In the genomic region with DNA sequence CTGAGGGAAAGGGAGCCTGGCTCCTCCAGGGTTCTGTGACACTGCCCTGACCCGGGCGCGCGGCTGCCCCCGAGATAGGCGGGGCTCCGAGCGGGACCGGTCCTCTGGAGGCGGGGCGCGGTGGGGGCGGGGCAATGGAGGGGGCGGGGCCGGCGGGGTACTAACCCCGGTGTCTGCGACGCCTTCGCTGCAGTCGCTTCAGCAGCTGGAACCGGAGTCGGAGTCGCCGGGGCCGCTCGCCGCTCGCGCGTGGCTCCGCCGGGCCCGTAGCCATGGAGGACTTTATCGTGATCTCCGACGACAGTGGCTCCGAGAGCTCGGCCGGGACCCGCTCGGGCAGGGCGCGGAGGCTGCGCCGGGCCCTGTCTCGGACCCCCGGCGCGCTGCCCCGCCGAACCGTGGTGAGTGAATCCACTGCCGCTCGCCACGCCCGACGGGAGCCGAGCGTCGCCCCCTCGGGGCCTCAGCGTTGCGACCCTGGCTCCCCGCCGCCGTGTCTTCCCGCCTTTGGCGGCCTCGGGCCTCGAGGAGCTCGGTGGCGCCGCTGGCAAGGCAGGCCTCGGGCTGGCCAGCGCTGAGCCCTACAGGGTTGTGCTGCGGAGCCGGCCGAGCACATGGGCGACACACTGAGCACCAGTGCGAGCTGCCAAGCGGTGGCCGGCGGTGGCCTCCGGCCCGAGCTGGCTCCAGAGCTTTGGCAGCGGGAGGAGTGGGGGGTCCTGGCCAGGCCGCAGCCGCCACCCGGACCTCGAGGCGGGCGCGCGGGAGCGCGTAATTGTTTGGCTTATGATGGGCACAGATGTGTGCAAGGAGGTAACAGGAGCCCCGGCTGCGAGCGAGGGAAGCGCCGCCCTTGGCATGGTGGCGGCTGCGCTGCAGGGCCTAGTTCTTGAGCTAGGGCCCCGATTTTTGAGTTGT, we compare ENCODE assay signal across 8 mouse cellular contexts. TPM values are rescaled to one million over a fixed set of nuclear protein-coding genes. Genes with fewer than 3 reads are reported as not detected.
A peak's percentile ranks its signal among the peaks of the same experiment; 100 is the strongest.
DNase-seq lines count a peak whose midpoint lies in the region; ATAC-seq and TF ChIP-seq lines count a peak whose summit lies in the region.

Gene Simc1 (plus strand): TSS at position 176 of the 918 bp plus-strand sequence.

- peak within 1 kb of the TSS; percentile 88 for H3K9ac ChIP-seq in embryonic facial prominence, embryonic 14.5 days (ENCODE audit: low read depth, low read length)
- H3K9ac ChIP-seq in liver, adult 2 months (ENCODE audit: low read depth, low read length): peak within 1 kb of the TSS; percentile 94

- H3K27me3 ChIP-seq in embryonic facial prominence, embryonic 14.5 days (replicated peaks; ENCODE audit: control insufficient read depth, insufficient read depth, low read length): no peaks in the 10 kb centered on the region
- no peaks in the 10 kb centered on the region for H3K27me3 ChIP-seq in liver, adult 2 months (ENCODE audit: control insufficient read depth, insufficient read depth, low read length)

- peak within 1 kb of the TSS; percentile 84 for H3K27ac ChIP-seq in embryonic facial prominence, embryonic 14.5 days (replicated peaks; ENCODE audit: low read depth, low read length)
- peak within 1 kb of the TSS; percentile 85 for H3K27ac ChIP-seq in liver, adult 2 months (replicated peaks; ENCODE audit: insufficient read depth, low read depth, low read length)

- DNase-seq in B cell, adult 2 months: peak; percentile 76 to 81
- DNase-seq in adrenal gland, postnatal 4 days (ENCODE audit: low spot score in 2 of 2): peak; percentile 67 to 69
- peak; percentile 82 for DNase-seq in embryonic facial prominence, embryonic 14.5 days (ENCODE audit: low spot score)
- DNase-seq in heart, adult 8-10 months (ENCODE audit: low spot score): peak; percentile 42
- peak; percentile 83 for DNase-seq in kidney, adult 9 months
- peak; percentile 49 for DNase-seq in liver, adult 2 months (ENCODE audit: extremely low read depth, low read depth, low spot score)
- peak; percentile 73 to 76 for DNase-seq in spleen, postnatal 36 days (ENCODE audit: low spot score in 2 of 2)

- H3K36me3 ChIP-seq in embryonic facial prominence, embryonic 14.5 days (ENCODE audit: control insufficient read depth, insufficient read depth, low read length): no peaks in the 10 kb centered on the region
- H3K36me3 ChIP-seq in liver, adult 2 months (ENCODE audit: control insufficient read depth, insufficient read depth, low read length): no peaks in the 10 kb centered on the region; the same call in 1 of the 2 replicates

- peak within 1 kb of the TSS; percentile 85 for H3K4me2 ChIP-seq in embryonic facial prominence, embryonic 14.5 days (ENCODE audit: low read depth, low read length)

- peak within 1 kb of the TSS; percentile 82 for H3K4me3 ChIP-seq in embryonic facial prominence, embryonic 14.5 days (ENCODE audit: low read depth, low read length)
- peak within 1 kb of the TSS; percentile 92 for H3K4me3 ChIP-seq in liver, adult 2 months (ENCODE audit: insufficient read depth, low read depth, low read length)

- H3K79me2 ChIP-seq in liver, adult 2 months (ENCODE audit: control insufficient read depth, insufficient read depth, low read length): peaks cover 8% of the 10 kb centered on the region; the same call in 1 of the 2 replicates

- H3K9me3 ChIP-seq in embryonic facial prominence, embryonic 14.5 days (ENCODE audit: control insufficient read depth, low read length): no peaks in the 10 kb centered on the region

- peak; percentile 92 for ATAC-seq in embryonic facial prominence, embryonic 14.5 days (ENCODE audit: low read depth)
- peak; percentile 89 for ATAC-seq in monocyte, adult 5-6 weeks (replicated peaks; ENCODE audit: insufficient number of reproducible peaks, low FRiP score, low TSS enrichment, poor library complexity, severe bottlenecking)

- TF ChIP-seq POLR2A in liver, adult 2 months (IDR thresholded peaks at IDR 0.05; ENCODE audit: extremely low read depth, insufficient read depth, low read length): peak; percentile 96

- TF ChIP-seq CTCF in liver, adult 2 months (IDR thresholded peaks at IDR 0.05; ENCODE audit: low read depth, low read length): no peak

- 1% methylated on average over 42 of the region's 105 CpGs for WGBS in embryonic facial prominence, embryonic 14.5 days
- under 1% methylated on average over 105 of the region's 105 CpGs for WGBS in liver, adult 2 months

- H3K4me1 ChIP-seq in embryonic facial prominence, embryonic 14.5 days (ENCODE audit: control insufficient read depth, insufficient read depth, low read length): peaks cover 10% of the 10 kb centered on the region
- H3K4me1 ChIP-seq in liver, adult 2 months (ENCODE audit: control insufficient read depth, insufficient read depth, low read length): peaks cover 12% of the 10 kb centered on the region; the same call in 1 of the 2 replicates

RNA-seq across cellular contexts. Expression of gene Simc1, which starts in this region (rescaled TPM):
- total RNA-seq in adrenal gland, postnatal 4 days (2021): 10 to 100 TPM; 11.7 to 12.5 TPM
- polyA plus RNA-seq in embryonic facial prominence, embryonic 14.5 days (2014; fragmentation: Nextera tagmentation; extraction: Ambion mirVana): 14.1 and 16.3 TPM in 2 replicates
- total RNA-seq in heart, adult 8-10 months (2022): 1 to 10 TPM; 1.8 to 3.1 (median 2.4) TPM
- total RNA-seq in liver, adult 2 months (2014; rRNA removed): 2.9 and 5.6 TPM in 2 replicates
- 3.9 and 6.7 TPM in 2 replicates for polyA plus RNA-seq in liver, adult 2 months (2012; rRNA removed)
- 12.8 to 21.2 TPM (median 19.7 TPM) in 3 replicates for total RNA-seq in monocyte, adult 5-6 weeks (2017)

Comparison
In these comparisons a context has a peak if more than half of its experiments do, and no peak if none do; other contexts are left out.
1. Peak in every context shown above with its lines: DNase-seq, ATAC-seq, H3K4me3 ChIP-seq and H3K27ac ChIP-seq.